Mouse (Mus musculus) gastrocnemius, postnatal 25 days (tissue): ENCODE data around the gene Orm3. TPM values are rescaled to one million over a fixed set of nuclear protein-coding genes. Genes with fewer than 3 reads are reported as not detected.

ENCODE experiments used
- DNase-seq: peaks from one replicate; pipeline ENCODE4 v3.0.0; 2022
- total RNA-seq, 2 experiments: library from RNA; stranded (reverse); gene quantifications; 1 replicate in 1 of 2; 2 replicates in 1 of 2; pipeline ENCODE4 v1.2.3; 2021

The Orm3 gene
- total RNA-seq, 2 experiments from 2014 or later: 0.38 TPM; not detected in 1

GRCm38 (mm10) chr4:63370897-63371296 is 14.9 kb downstream of the Orm3 start:
- no peak for DNase-seq

- DNase-seq: no peak
Measured at GRCm38 (mm10) chr4:63371890-63372289, 15.9 kb downstream of the Orm3 start.

- no peak for DNase-seq
Measured at GRCm38 (mm10) chr4:63373404-63373803, 17.4 kb downstream of the Orm3 start.

- no peak for DNase-seq
Measured at GRCm38 (mm10) chr4:63374331-63374730, 18.4 kb downstream of the Orm3 start.

- peak; percentile 64 for DNase-seq
Measured at GRCm38 (mm10) chr4:63375367-63375766, 19.4 kb downstream of the Orm3 start.

- no peak for DNase-seq
Measured at GRCm38 (mm10) chr4:63377483-63377882, 21.5 kb downstream of the Orm3 start.

GRCm38 (mm10) chr4:63382676-63383369 is 26.9 kb downstream of the Orm3 start:
- DNase-seq: no peak

GRCm38 (mm10) chr4:63383474-63383873 is 27.5 kb downstream of the Orm3 start:
- no peak for DNase-seq

GRCm38 (mm10) chr4:63384262-63384661 is 28.3 kb downstream of the Orm3 start:
- no peak for DNase-seq

- DNase-seq: no peak
Measured at GRCm38 (mm10) chr4:63385253-63385652, 29.3 kb downstream of the Orm3 start.

GRCm38 (mm10) chr4:63385784-63386183 is 29.8 kb downstream of the Orm3 start:
- no peak for DNase-seq

GRCm38 (mm10) chr4:63388029-63388428 is 32.1 kb downstream of the Orm3 start:
- DNase-seq: no peak

GRCm38 (mm10) chr4:63389121-63389886 is 33.3 kb downstream of the Orm3 start:
- no peak for DNase-seq

- no peak for DNase-seq
Measured at GRCm38 (mm10) chr4:63389887-63390528, 34.0 kb downstream of the Orm3 start.

GRCm38 (mm10) chr4:63391322-63391721 is 35.4 kb downstream of the Orm3 start:
- DNase-seq: no peak

- DNase-seq: no peak
Measured at GRCm38 (mm10) chr4:63397981-63398537, 42.1 kb downstream of the Orm3 start.

- DNase-seq: peak; percentile 61
Measured at GRCm38 (mm10) chr4:63398854-63399609, 43.1 kb downstream of the Orm3 start.

GRCm38 (mm10) chr4:63399691-63400270 is 43.8 kb downstream of the Orm3 start:
- DNase-seq: no peak

- no peak for DNase-seq
Measured at GRCm38 (mm10) chr4:63400541-63401306, 44.8 kb downstream of the Orm3 start.

- DNase-seq: no peak
Measured at GRCm38 (mm10) chr4:63401620-63402019, 45.7 kb downstream of the Orm3 start.

- DNase-seq: no peak
Measured at GRCm38 (mm10) chr4:63402056-63402455, 46.1 kb downstream of the Orm3 start.
